Mouse (Mus musculus): ENCODE data around the gene Mllt10. TPM values are rescaled to one million over a fixed set of nuclear protein-coding genes. Genes with fewer than 3 reads are reported as not detected.
"Not testable (repeated sequence)": the region's sequence is repeated elsewhere in the genome, so short reads cannot be mapped to it uniquely, and the experiment has no call there.

Gene Mllt10
- total RNA-seq, 2 experiments from 2014 or later, result 98.0 to 122 TPM

- ATAC-seq (replicated peaks; ENCODE audit: low FRiP score, poor library complexity, severe bottlenecking), result no peak
These were observed 11.4 kb downstream of the Mllt10 start for GRCm38 (mm10) chr2:18066436-18066835.

- ATAC-seq (replicated peaks; ENCODE audit: low FRiP score, poor library complexity, severe bottlenecking), result no peak
These were observed 13.2 kb downstream of the Mllt10 start for GRCm38 (mm10) chr2:18068071-18068796.

DNA sequence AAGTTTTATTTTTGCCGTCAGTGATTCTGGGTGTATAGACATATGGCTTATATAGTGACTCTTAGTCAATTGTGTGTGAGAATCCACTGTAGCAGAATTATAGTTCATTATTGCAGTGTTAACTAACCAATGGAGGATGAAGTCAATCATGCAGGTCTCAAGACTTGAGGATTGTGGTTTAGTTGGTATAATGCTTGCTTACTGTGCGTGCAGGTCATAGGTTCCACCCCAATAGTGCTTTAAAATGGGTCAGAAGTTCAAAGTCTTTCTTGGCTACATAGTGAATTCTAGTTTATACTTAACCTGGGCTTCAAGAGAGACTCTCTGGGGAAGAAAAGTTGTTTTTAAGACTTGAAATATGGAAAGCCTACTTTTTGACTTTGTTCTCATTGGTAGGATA, 16.9 kb downstream of the Mllt10 start:
- ATAC-seq (replicated peaks; ENCODE audit: low FRiP score, poor library complexity, severe bottlenecking), result no peak

DNA sequence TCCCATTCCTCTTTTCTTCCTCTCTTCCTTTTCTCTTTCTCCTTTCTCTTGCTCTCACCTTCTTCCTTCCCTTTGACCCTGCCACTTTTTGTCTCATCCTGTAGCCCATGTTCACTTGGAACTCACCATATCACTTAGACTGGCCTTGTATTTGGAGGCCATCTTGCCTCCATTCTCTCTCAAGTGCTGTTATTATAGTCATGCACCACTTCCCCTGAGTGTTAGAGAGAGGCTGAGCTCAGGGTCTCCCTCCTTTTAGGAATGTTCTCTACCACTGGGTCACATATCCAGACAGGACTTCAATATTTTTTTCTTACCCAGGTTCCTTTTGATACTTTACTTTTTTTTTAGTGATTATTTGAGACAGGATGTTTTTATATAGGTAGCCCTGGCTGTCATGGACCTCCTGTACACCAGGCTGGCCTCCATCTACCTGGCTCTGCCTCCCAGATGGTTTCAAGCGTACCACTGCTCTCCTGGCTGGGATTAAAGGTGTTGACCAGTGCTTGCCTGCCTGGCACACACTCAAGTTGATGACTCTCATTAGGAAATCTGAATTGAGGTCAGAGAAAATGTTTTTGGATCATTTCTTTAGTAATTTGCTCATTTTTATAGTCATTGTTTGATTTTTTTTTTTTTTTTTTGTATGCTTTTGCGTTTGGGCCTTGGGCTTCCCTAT, 25.3 kb downstream of the Mllt10 start:
- ATAC-seq (replicated peaks; ENCODE audit: low FRiP score, poor library complexity, severe bottlenecking), result no peak

DNA sequence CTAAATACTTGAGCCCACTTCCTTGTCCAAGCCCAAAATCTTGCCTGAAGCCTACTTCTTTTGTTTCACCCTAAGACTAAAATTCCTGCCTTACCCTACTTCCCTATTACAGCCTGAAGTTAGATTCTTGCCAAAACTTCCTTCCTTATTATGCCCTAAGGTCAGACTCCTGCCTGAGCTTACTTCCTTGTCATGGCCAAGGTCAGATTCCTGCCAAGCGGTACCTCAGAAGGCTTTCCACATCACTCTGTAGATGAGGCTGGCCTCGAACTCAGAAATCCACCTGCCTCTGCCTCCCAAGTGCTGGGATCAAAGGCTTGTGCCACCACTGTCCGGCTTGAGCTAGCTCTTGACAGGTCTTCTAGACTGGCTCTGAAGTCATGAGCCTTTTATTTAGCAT, 32.7 kb downstream of the Mllt10 start:
- ATAC-seq (replicated peaks; ENCODE audit: low FRiP score, poor library complexity, severe bottlenecking), result not testable (repeated sequence)

- no peak for ATAC-seq (replicated peaks; ENCODE audit: low FRiP score, poor library complexity, severe bottlenecking)
These were observed 38.8 kb downstream of the Mllt10 start for GRCm38 (mm10) chr2:18093858-18094257.

GRCm38 (mm10) chr2:18094319-18094718, 39.3 kb downstream of the Mllt10 start:
- no peak for ATAC-seq (replicated peaks; ENCODE audit: low FRiP score, poor library complexity, severe bottlenecking)

- ATAC-seq (replicated peaks; ENCODE audit: low FRiP score, poor library complexity, severe bottlenecking), result no peak
These were observed 40.8 kb downstream of the Mllt10 start for GRCm38 (mm10) chr2:18095804-18096203.

GRCm38 (mm10) chr2:18100914-18101313, 45.9 kb downstream of the Mllt10 start:
- no peak for ATAC-seq (replicated peaks; ENCODE audit: low FRiP score, poor library complexity, severe bottlenecking)

DNA sequence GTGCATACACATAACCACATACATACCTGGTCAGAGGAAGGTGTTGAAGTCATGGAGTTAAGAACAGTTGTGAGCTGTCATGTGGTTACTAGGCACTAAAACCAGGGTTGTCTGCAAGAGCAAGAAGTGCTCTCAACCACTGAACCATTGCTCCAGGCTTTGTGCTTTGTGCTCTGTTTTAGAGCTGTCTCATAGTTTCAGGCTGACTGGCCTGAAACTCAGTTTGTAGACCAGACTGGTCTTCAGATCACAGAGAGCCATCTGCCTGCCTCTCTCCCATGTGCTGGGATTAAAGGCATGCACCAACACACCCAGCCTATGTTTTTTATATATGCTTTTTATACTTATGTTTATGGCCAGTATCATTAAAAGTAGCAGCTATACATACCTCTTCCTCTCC, 52.5 kb downstream of the Mllt10 start:
- no peak for ATAC-seq (replicated peaks; ENCODE audit: low FRiP score, poor library complexity, severe bottlenecking)

GRCm38 (mm10) chr2:18108214-18108613, 53.2 kb downstream of the Mllt10 start:
- no peak for ATAC-seq (replicated peaks; ENCODE audit: low FRiP score, poor library complexity, severe bottlenecking)

DNA sequence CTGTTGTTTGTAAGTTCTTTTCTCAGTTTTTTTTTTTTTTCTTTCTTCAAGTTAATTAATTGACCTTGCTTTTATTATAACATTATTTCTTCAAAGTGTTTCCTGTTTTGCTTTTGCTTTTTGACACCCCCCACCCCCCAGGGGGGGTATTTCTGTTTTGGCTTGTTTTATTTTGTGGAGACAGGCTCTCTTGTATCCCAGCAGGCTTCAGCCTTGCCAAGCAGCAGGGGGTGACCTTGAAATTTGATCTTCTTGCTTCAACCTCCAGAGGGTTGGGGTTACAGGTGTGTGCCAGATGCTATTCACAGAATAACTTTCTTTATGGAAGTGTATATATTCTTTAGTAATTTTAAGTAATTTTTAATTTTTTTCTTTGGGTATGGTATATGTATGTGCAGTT, 56.4 kb downstream of the Mllt10 start:
- no peak for ATAC-seq (replicated peaks; ENCODE audit: low FRiP score, poor library complexity, severe bottlenecking)

DNA sequence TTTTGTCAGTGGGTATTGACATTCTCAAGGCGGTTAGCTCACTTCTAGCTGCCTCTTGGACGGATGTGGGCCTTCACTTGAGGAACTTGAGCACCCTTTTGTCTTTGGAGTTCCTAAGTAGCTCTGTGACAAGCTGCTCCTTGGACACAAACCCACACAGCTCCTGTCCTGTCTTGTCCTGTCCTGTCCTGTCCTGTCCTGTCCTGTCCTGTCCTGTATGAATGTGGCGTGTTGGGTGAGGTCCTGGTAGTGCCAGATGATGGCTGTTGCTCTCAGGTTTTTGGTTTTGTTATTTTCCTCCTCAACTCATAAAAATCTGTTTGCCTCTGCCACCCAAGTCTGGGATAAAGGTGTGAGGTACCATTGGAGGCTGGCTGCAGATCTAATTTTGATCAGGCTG, 61.4 kb downstream of the Mllt10 start:
- no peak for ATAC-seq (replicated peaks; ENCODE audit: low FRiP score, poor library complexity, severe bottlenecking)

DNA sequence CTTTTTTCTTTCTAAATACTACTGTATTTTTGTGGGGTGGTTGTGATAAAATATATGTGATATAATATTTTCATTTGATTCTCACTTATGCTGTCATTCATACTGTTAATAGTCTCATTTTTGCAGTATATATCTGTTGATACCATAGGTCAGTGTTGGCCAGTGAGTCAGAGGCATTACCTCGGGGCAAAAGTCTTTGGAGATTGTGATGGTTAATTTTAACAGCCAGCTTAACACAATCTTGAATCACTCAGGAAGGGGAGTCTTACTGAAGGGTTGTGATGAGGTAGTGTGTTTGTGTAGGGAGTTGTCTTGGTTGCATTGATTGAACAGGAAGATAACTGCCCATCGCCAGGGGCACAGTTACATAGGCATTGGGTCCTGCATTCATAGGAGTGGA, 83.1 kb downstream of the Mllt10 start:
- ATAC-seq (replicated peaks; ENCODE audit: low FRiP score, poor library complexity, severe bottlenecking), result no peak

- no peak for ATAC-seq (replicated peaks; ENCODE audit: low FRiP score, poor library complexity, severe bottlenecking)
These were observed 84.6 kb downstream of the Mllt10 start for GRCm38 (mm10) chr2:18139646-18140045.

GRCm38 (mm10) chr2:18156131-18156530, 101.1 kb downstream of the Mllt10 start:
- no peak for ATAC-seq (replicated peaks; ENCODE audit: low FRiP score, poor library complexity, severe bottlenecking)

DNA sequence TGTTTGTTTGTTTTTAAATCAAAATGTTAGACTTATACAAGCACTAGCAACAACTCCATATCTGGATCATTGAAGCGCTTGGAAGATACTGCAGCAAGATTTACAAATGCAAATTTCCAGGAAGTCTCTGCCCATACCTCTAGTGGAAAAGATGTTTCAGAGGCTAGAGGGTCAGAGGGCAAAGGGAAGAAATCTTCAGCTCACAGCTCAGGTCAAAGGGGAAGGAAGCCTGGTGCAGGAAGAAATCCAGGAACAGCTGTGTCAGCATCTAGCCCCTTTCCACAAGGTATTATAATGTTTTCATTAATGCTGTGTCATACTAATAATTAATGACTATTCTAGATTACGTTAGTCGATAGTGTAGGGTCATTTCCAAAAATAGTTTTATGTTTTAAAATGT, 104.4 kb downstream of the Mllt10 start:
- ATAC-seq (replicated peaks; ENCODE audit: low FRiP score, poor library complexity, severe bottlenecking), result no peak

DNA sequence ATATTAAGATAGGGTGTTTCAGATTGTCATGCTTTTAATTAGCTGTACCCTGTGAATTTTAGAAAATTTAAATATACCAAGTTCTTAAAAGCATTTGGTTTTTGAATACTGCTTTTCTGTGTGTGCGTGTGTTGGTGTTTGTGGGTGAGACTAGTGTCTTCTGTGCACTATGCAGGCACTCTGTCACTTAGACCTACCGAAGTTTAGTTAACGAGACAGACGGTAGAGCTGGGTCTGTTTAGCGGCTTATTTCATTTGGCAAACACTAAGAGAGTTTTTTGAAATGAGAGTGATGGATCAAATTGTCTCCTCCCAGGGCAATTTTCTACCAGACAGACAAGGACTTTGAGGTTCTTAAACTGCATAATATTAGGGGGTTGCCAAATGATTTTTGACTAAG, 106.0 kb downstream of the Mllt10 start:
- no peak for ATAC-seq (replicated peaks; ENCODE audit: low FRiP score, poor library complexity, severe bottlenecking)

GRCm38 (mm10) chr2:18165511-18165910, 110.5 kb downstream of the Mllt10 start:
- no peak for ATAC-seq (replicated peaks; ENCODE audit: low FRiP score, poor library complexity, severe bottlenecking)

DNA sequence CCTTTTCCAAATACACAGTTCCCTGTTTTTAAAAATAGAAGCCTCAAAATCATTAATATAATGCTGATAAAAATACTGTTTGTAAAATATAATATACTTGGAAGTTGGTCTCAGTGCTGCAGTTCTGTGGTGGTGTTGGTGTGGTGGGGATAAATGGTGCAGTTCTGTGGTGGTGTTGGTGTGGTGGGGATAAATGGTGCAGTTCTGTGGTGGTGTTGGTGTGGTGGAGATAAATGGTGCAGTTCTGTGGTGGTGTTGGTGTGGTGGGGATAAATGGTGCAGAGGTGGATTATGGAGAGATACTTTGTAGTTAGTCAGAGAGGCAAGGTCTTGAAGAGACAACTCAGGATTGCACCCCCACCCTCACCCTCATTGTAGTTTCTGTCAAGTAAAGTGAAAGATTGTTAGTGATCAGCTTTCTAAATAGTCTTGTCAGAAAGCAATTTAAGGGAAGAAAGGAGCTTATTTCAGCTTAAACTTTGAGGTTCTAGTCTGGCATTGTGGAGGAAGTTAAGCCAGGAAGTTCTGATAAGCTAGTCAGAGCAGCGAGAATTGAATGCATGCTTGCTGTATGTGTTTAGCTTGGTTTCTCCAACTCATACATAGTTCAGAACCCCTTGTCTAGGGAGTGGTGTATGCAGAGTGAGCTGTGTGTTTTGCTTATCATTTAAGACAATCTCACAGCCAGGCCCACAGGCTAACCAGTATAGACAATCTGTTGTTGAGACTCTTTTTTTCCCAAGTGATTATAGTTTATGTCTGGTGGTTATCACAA, 114.3 kb downstream of the Mllt10 start:
- ATAC-seq (replicated peaks; ENCODE audit: low FRiP score, poor library complexity, severe bottlenecking), result no peak

DNA sequence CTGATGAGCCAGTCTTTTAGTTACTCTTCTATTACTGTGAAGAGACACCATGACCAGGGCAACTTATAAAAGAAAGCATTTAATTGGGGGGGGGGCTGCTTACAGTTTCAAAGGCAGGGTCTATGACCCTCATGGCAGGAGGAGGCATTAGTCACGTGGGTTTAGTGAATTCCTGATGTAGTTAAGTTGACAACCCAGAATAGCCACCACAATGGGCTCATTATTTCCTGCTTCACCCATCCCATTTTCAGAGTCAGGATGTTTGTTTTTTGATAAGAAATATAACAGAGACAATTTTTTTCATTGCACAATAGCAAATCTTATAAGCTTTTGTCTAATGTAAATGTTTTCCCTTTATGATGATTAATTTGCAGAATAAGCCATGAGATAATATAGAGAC, 120.2 kb downstream of the Mllt10 start:
- no peak for ATAC-seq (replicated peaks; ENCODE audit: low FRiP score, poor library complexity, severe bottlenecking)

All from erythroid progenitor cell, adult 5-6 weeks (primary cell).